26 mouse cellular contexts compared by ENCODE assay signal in the genomic region with DNA sequence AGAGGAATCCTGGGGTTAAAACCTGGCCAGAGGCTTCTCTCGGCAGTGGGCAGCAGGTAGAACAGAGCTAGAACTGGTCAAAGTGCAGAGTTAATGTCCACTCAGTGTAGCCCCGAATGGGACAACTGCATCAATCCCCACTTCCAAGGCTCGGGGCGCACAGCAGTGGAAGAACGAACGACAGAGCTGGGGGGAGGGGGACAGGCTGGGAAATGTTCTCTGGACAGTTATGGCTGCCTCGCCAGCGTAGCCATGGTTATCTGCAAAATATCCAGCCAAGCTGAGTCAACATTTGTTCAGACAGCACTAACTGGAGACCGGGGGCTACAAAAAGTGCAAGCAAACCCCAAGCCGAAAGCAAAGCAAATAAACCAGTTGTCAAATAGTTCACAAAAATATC. TPM values are rescaled to one million over a fixed set of nuclear protein-coding genes. Genes with fewer than 3 reads are reported as not detected.
DNase-seq lines count a peak whose midpoint lies in the region; ATAC-seq and TF ChIP-seq lines count a peak whose summit lies in the region.
"Had no signal": no experiment of that assay in that cellular context is flagged by ENCODE, and none has a peak within 500 bp of the region (broad histone marks: within the 10 kb centered on the region; RNA-seq: fewer than 3 reads in every experiment).

No protein-coding gene starts in this region.

- H3K9me3 ChIP-seq in kidney, embryonic 15.5 days (replicated peaks) = peaks cover 4% of the 10 kb centered on the region; the same call in 1 of the 2 replicates
- H3K9me3 ChIP-seq in midbrain, embryonic 11.5 days (ENCODE audit: control insufficient read depth, low read length) = no peaks in the 10 kb centered on the region
- no peaks in the 10 kb centered on the region for H3K9me3 ChIP-seq in midbrain, embryonic 16.5 days (replicated peaks; ENCODE audit: control insufficient read depth, low read length, poor library complexity, severe bottlenecking)
- H3K9me3 ChIP-seq in liver, embryonic 14.5 days (ENCODE audit: control insufficient read depth, low read length) = no peaks in the 10 kb centered on the region
- H3K9me3 ChIP-seq: embryonic facial prominence, embryonic 15.5 days; heart, embryonic 15.5 days; midbrain, embryonic 12.5 days; neural tube, embryonic 13.5 days had no signal

- no peak overlapping the region for H3K27ac ChIP-seq in kidney, embryonic 15.5 days
- no peak overlapping the region for H3K27ac ChIP-seq in midbrain, embryonic 11.5 days (ENCODE audit: low read depth, low read length)
- no peak overlapping the region for H3K27ac ChIP-seq in midbrain, embryonic 16.5 days (ENCODE audit: low read length)
- no peak overlapping the region for H3K27ac ChIP-seq in liver, embryonic 14.5 days
- H3K27ac ChIP-seq: embryonic facial prominence, embryonic 15.5 days; gastrocnemius, adult 2 months; heart, embryonic 15.5 days; midbrain, embryonic 12.5 days; neural tube, embryonic 13.5 days had no signal

- 79% methylated on average over 10 of the region's 10 CpGs for WGBS in kidney, embryonic 15.5 days
- 86% methylated on average over 10 of the region's 10 CpGs for WGBS in midbrain, embryonic 11.5 days
- 84% methylated on average over 10 of the region's 10 CpGs for WGBS in midbrain, embryonic 16.5 days
- 72% methylated on average over 10 of the region's 10 CpGs for WGBS in liver, embryonic 14.5 days (ENCODE audit: insufficient replicate concordance)

- no peaks in the 10 kb centered on the region for H3K27me3 ChIP-seq in kidney, embryonic 15.5 days
- no peaks in the 10 kb centered on the region for H3K27me3 ChIP-seq in midbrain, embryonic 11.5 days (ENCODE audit: control insufficient read depth, insufficient read depth, low read length)
- H3K27me3 ChIP-seq in midbrain, embryonic 16.5 days (ENCODE audit: control insufficient read depth, insufficient read depth, low read depth, low read length) = no peaks in the 10 kb centered on the region
- no peaks in the 10 kb centered on the region for H3K27me3 ChIP-seq in liver, embryonic 14.5 days (ENCODE audit: control insufficient read depth, insufficient read depth, low read length)
- H3K27me3 ChIP-seq: embryonic facial prominence, embryonic 15.5 days; heart, embryonic 15.5 days; midbrain, embryonic 12.5 days; neural tube, embryonic 13.5 days had no signal

- H3K4me1 ChIP-seq in kidney, embryonic 15.5 days = no peaks in the 10 kb centered on the region; the same call in 1 of the 2 replicates
- no peaks in the 10 kb centered on the region for H3K4me1 ChIP-seq in midbrain, embryonic 11.5 days (ENCODE audit: control insufficient read depth, insufficient read depth, low read length)
- no peaks in the 10 kb centered on the region for H3K4me1 ChIP-seq in midbrain, embryonic 16.5 days (ENCODE audit: control insufficient read depth, insufficient read depth, low read length)
- peaks cover 0 to 8% of the 10 kb centered on the region in 2 experiments; a peak in 2 of 4 replicates for H3K4me1 ChIP-seq in liver, embryonic 14.5 days (replicated peaks; ENCODE audit: control insufficient read depth in 2 of 2, insufficient read depth in 2 of 2, low read length in 1 of 2)
- H3K4me1 ChIP-seq: embryonic facial prominence, embryonic 15.5 days; heart, embryonic 15.5 days; midbrain, embryonic 12.5 days; neural tube, embryonic 13.5 days had no signal

- peak; percentile 35 to 49 for DNase-seq in kidney, postnatal 4 days
- no peak for DNase-seq in midbrain, embryonic 11.5 days (ENCODE audit: low spot score, missing footprints)
- DNase-seq in liver, embryonic 14.5 days (ENCODE audit: low read depth in 3 of 3, low spot score in 3 of 3) = no peak
- DNase-seq in yolk sac, embryonic 10.5 days (ENCODE audit: low spot score) = peak; percentile 70
- no peak for DNase-seq in cerebellum, postnatal 14 days
- DNase-seq: adrenal gland, adult 8-10 months; cerebellum, adult 2 months; gastrocnemius, adult 2 months; heart, postnatal 36 days; kidney, adult 11 months; kidney, postnatal 25 days; layer of hippocampus, adult 9-11 months; lung, adult 18-20 months; lung, postnatal 10 days; retina, postnatal 1 day; right cerebral cortex, postnatal 25 days; spleen, adult 18-20 months had no signal

- H3K4me3 ChIP-seq in kidney, embryonic 15.5 days (replicated peaks) = no peak overlapping the region
- no peak overlapping the region for H3K4me3 ChIP-seq in midbrain, embryonic 11.5 days (ENCODE audit: low read depth, low read length)
- no peak overlapping the region for H3K4me3 ChIP-seq in midbrain, embryonic 16.5 days (ENCODE audit: low read depth, low read length)
- no peak overlapping the region for H3K4me3 ChIP-seq in liver, embryonic 14.5 days (ENCODE audit: insufficient read depth in 1 of 2, low read depth in 2 of 2, low read length in 2 of 2)
- H3K4me3 ChIP-seq: embryonic facial prominence, embryonic 15.5 days; gastrocnemius, adult 2 months; heart, embryonic 15.5 days; midbrain, embryonic 12.5 days; myocyte; neural tube, embryonic 13.5 days had no signal

- no peak for TF ChIP-seq CTCF in liver, embryonic 14.5 days (IDR thresholded peaks at IDR 0.05; ENCODE audit: low read depth)

- TF ChIP-seq EP300 in liver, embryonic 14.5 days (IDR thresholded peaks at IDR 0.05; ENCODE audit: low read depth) = no peak

- H3K4me2 ChIP-seq in kidney, embryonic 15.5 days = no peak overlapping the region
- no peak overlapping the region for H3K4me2 ChIP-seq in midbrain, embryonic 11.5 days
- H3K4me2 ChIP-seq in midbrain, embryonic 16.5 days (ENCODE audit: low read length) = no peak overlapping the region
- H3K4me2 ChIP-seq in liver, embryonic 14.5 days (ENCODE audit: low read depth) = no peak overlapping the region
- H3K4me2 ChIP-seq: embryonic facial prominence, embryonic 15.5 days; heart, embryonic 15.5 days; midbrain, embryonic 12.5 days; neural tube, embryonic 13.5 days had no signal

- ATAC-seq in kidney, embryonic 15.5 days (replicated peaks; ENCODE audit: low FRiP score) = no peak
- ATAC-seq in midbrain, embryonic 11.5 days (ENCODE audit: low FRiP score) = peak; percentile 67; the same call in 1 of the 2 replicates
- ATAC-seq in midbrain, embryonic 16.5 days = no peak
- ATAC-seq in liver, embryonic 14.5 days (ENCODE audit: insufficient read depth) = peak; percentile 22; the same call in 1 of the 2 replicates
- ATAC-seq: activated CD4-positive, CD25-positive, alpha-beta regulatory T cell, adult 4 months; forebrain, embryonic 14.5 days had no signal

- H3K36me3 ChIP-seq in kidney, embryonic 15.5 days = peaks cover 54% of the 10 kb centered on the region
- peaks cover 12% of the 10 kb centered on the region for H3K36me3 ChIP-seq in midbrain, embryonic 11.5 days (ENCODE audit: control insufficient read depth, insufficient read depth, low read length)
- H3K36me3 ChIP-seq in midbrain, embryonic 16.5 days (ENCODE audit: control insufficient read depth, insufficient read depth, low read length) = peaks cover 10% of the 10 kb centered on the region; the same call in 1 of the 2 replicates
- peaks cover 3% of the 10 kb centered on the region for H3K36me3 ChIP-seq in liver, embryonic 14.5 days (replicated peaks; ENCODE audit: control insufficient read depth, insufficient read depth, low read depth)

- H3K9ac ChIP-seq in kidney, embryonic 15.5 days = no peak overlapping the region
- H3K9ac ChIP-seq in midbrain, embryonic 11.5 days (ENCODE audit: low read length) = no peak overlapping the region
- H3K9ac ChIP-seq in midbrain, embryonic 16.5 days (ENCODE audit: low read depth, low read length) = no peak overlapping the region
- no peak overlapping the region for H3K9ac ChIP-seq in liver, embryonic 14.5 days (replicated peaks)
- H3K9ac ChIP-seq: embryonic facial prominence, embryonic 15.5 days; heart, embryonic 15.5 days; midbrain, embryonic 12.5 days; neural tube, embryonic 13.5 days had no signal

RNA-seq across cellular contexts. Expression of a gene that starts 14.0 kb away (rescaled TPM):
- polyA plus RNA-seq in kidney, embryonic 15.5 days (2015; fragmentation: Nextera tagmentation; extraction: Ambion mirVana) = 11.2 and 12.1 TPM in 2 replicates
- polyA plus RNA-seq in midbrain, embryonic 11.5 days (2014; fragmentation: Nextera tagmentation; extraction: Ambion mirVana) = 9.1 and 11.8 TPM in 2 replicates
- polyA plus RNA-seq in midbrain, embryonic 16.5 days (2015; fragmentation: Nextera tagmentation; extraction: Ambion mirVana) = 8.0 and 9.2 TPM in 2 replicates
- 2.8 and 3.4 TPM in 2 replicates for polyA plus RNA-seq in liver, embryonic 14.5 days (2012; rRNA removed)
- 2.4 and 2.5 TPM in 2 replicates for polyA plus RNA-seq in liver, embryonic 14.5 days (2014; fragmentation: Nextera tagmentation; extraction: Ambion mirVana)

RNA-seq across cellular contexts. Expression of a gene that starts 33.0 kb away (rescaled TPM):
- polyA plus RNA-seq in kidney, embryonic 15.5 days (2015; fragmentation: Nextera tagmentation; extraction: Ambion mirVana) = 209 and 219 TPM in 2 replicates
- 258 and 265 TPM in 2 replicates for polyA plus RNA-seq in midbrain, embryonic 11.5 days (2014; fragmentation: Nextera tagmentation; extraction: Ambion mirVana)
- polyA plus RNA-seq in midbrain, embryonic 16.5 days (2015; fragmentation: Nextera tagmentation; extraction: Ambion mirVana) = 162 TPM in 2 replicates
- 39.4 and 58.9 TPM in 2 replicates for polyA plus RNA-seq in liver, embryonic 14.5 days (2012; rRNA removed)
- 93.6 and 105 TPM in 2 replicates for polyA plus RNA-seq in liver, embryonic 14.5 days (2014; fragmentation: Nextera tagmentation; extraction: Ambion mirVana)

RNA-seq across cellular contexts. Expression of a gene that starts 33.1 kb away (rescaled TPM):
- polyA plus RNA-seq in kidney, embryonic 15.5 days (2015; fragmentation: Nextera tagmentation; extraction: Ambion mirVana) = 23.9 and 27.6 TPM in 2 replicates
- 29.9 and 31.3 TPM in 2 replicates for polyA plus RNA-seq in midbrain, embryonic 11.5 days (2014; fragmentation: Nextera tagmentation; extraction: Ambion mirVana)
- 75.4 and 76.9 TPM in 2 replicates for polyA plus RNA-seq in midbrain, embryonic 16.5 days (2015; fragmentation: Nextera tagmentation; extraction: Ambion mirVana)
- 2.9 and 3.9 TPM in 2 replicates for polyA plus RNA-seq in liver, embryonic 14.5 days (2012; rRNA removed)
- polyA plus RNA-seq in liver, embryonic 14.5 days (2014; fragmentation: Nextera tagmentation; extraction: Ambion mirVana) = 3.2 and 3.5 TPM in 2 replicates

RNA-seq across cellular contexts. Expression of a gene that starts 36.7 kb away (rescaled TPM):
- polyA plus RNA-seq in kidney, embryonic 15.5 days (2015; fragmentation: Nextera tagmentation; extraction: Ambion mirVana) = 0.12 and 0.73 TPM in 2 replicates
- polyA plus RNA-seq in midbrain, embryonic 11.5 days (2014; fragmentation: Nextera tagmentation; extraction: Ambion mirVana) = 0.26 and 0.37 TPM in 2 replicates
- polyA plus RNA-seq in midbrain, embryonic 16.5 days (2015; fragmentation: Nextera tagmentation; extraction: Ambion mirVana) = 0.59 and 1.2 TPM in 2 replicates
- 0.08 and 0.17 TPM in 2 replicates for polyA plus RNA-seq in liver, embryonic 14.5 days (2012; rRNA removed)
- polyA plus RNA-seq in liver, embryonic 14.5 days (2014; fragmentation: Nextera tagmentation; extraction: Ambion mirVana) = 0.33 TPM in 1 of 2 replicates, not detected in the other
- polyA plus RNA-seq: cerebellum, adult 2 months had no signal

RNA-seq across cellular contexts. Expression of a gene that starts 37.6 kb away (rescaled TPM):
- 194 and 198 TPM in 2 replicates for polyA plus RNA-seq in kidney, embryonic 15.5 days (2015; fragmentation: Nextera tagmentation; extraction: Ambion mirVana)
- 331 and 348 TPM in 2 replicates for polyA plus RNA-seq in midbrain, embryonic 11.5 days (2014; fragmentation: Nextera tagmentation; extraction: Ambion mirVana)
- polyA plus RNA-seq in midbrain, embryonic 16.5 days (2015; fragmentation: Nextera tagmentation; extraction: Ambion mirVana) = 469 and 489 TPM in 2 replicates
- polyA plus RNA-seq in liver, embryonic 14.5 days (2012; rRNA removed) = 26.5 and 50.5 TPM in 2 replicates
- 184 and 188 TPM in 2 replicates for polyA plus RNA-seq in liver, embryonic 14.5 days (2014; fragmentation: Nextera tagmentation; extraction: Ambion mirVana)

Comparison
In these comparisons a context has a peak if more than half of its experiments do, and no peak if none do; other contexts are left out.
1. ATAC-seq: peak in midbrain, embryonic 11.5 days (single experiment) and liver, embryonic 14.5 days (single experiment); none in kidney, embryonic 15.5 days (single experiment) and midbrain, embryonic 16.5 days (single experiment).
2. DNase-seq: peak in kidney, postnatal 4 days (2 of 2) and yolk sac, embryonic 10.5 days (single experiment); none in midbrain, embryonic 11.5 days (single experiment), liver, embryonic 14.5 days (0 of 3) and cerebellum, postnatal 14 days (0 of 2).